Mouse (Mus musculus) thymus, postnatal 14 days (tissue): ENCODE data around the gene Trabd.

Experiments
- DNase-seq: peaks from one replicate; pipeline ENCODE4 v3.0.0; 2021

Gene Trabd

DNA sequence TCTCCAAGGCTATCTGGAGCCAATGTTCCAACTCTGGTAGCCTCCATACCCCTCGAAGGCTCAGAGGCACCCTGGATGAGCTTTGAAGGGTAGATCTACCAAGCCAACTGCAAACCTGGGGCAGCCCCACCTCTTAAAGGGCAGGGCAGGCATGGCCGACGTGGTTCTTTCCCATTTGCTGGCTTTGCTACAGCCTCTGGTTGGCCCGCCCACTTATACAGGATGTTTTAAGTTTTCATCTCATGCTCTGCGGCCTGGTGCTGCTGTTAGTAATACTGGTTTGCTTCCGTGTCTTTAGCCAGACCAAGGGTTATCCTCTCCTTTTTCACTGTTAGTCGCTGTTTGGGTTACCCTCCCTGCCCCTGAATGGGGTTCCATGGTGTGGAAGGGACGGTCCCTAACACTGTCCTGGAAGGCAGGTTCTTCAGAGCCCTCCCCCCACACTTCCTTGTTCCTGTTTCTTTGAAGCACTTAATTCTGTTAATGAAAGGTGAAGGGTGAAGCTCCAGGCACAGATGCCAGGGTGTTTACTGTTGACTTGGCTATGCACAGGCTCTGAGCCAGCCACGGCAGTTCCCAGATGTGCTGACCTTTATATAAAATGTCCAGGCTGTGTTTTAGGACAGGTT lies 3.4 kb downstream of the Trabd start:
- DNase-seq: peak; percentile 80

DNA sequence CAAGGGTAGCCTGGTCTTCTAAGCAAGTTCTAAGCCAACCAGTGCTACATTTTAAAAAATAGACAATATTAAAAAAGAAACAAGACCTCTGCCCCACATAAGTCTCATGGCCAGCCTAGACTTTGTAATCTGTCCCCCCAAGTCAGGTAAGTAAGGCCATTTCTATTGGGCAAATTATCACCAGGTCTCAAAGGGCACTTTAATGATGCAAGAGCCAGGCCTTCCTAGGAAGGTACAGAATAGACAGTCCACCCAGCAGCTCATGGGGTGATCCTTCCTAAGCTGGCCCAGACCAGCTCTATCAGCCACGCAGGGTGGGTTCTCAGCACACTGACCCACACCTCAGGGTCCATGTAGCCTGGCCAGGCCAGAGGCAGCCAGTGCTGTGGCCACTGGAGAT lies 9.0 kb downstream of the Trabd start:
- no peak for DNase-seq

DNA sequence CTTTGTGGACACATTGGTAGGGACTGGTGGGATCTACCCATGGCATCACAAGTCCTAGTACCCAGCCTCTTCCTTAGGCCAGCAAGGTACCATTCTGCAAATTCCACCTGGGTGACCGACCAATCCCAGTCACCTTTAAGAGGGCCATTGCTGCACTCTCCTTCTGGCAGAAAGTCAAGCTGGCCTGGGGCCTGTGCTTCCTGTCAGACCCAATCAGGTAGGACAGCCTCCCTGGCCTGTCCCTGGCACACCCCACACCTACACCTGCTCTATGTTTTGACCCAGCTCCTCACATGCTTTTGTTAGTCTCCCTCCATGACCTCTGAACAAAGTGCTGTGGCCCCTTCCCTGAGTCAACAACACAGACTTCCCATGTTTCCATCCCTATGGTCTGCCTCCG lies 9.9 kb downstream of the Trabd start:
- no peak for DNase-seq

DNA sequence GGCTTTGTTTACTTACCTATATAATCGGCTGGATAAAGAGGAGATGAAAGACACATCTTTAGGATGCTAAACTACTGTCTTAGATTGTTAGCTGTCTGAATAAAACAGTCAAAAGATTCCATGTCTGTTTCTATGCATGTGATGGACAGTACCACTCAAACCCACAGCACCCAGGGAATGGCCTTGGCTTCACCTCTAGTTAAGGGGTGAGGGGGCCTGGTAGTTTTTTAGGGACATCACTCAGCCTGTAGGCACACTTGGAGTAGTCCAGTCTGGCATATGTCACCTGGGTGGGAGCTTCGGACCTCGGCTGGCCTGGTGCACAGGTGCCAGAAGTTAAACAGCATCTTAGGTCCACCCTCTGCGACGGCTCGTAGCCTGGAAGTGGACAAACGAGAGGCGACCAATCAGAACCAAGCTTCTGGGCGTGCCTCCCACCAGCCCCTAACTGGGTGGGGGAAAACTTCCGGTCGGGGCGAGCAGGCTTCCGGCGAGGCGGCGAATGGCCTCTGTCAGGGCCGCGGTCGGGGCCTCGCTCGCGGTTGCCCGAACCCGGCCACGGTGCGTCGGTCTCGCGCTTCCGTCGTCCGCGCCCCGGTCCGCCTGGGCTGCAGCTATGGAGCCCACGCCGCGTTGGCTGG lies 13.8 kb downstream of the Trabd start, which contains the start of gene Selenoo:
Gene Selenoo, plus strand, starts transcription at position 478 of the 641 bp plus-strand sequence.
- peak; percentile 86 for DNase-seq

DNA sequence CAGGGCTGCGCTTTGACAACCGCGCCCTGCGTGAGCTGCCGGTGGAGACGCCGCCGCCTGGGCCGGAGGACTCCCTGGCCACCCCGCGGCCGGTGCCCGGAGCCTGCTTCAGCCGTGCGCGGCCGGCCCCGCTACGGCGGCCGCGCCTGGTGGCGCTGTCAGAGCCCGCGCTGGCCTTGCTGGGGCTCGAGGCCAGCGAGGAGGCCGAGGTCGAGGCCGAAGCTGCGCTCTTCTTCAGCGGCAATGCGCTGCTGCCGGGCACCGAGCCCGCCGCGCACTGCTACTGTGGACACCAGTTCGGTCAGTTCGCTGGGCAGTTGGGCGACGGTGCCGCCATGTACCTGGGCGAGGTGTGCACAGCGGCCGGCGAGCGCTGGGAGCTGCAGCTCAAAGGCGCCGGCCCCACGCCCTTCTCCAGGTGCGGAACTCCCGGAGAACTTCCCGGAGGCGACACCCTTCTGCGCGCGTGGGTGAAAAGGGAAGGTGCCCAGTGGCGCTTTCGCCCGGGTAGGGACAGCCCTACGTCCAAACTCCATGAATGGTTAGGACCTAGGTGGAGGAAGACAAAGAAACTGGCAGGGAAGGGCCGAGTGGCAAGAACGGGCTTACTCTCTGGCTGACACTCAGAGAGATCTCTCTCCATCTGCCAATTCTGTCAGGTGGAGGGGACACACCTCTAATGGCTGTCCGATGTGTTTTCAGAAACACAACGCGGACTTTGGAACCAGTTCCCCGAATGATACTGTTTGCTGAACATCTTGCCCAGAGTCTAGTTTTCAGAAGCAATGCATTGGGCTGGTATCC lies 14.5 kb downstream of the Trabd start:
- peak; percentile 39 for DNase-seq

DNA sequence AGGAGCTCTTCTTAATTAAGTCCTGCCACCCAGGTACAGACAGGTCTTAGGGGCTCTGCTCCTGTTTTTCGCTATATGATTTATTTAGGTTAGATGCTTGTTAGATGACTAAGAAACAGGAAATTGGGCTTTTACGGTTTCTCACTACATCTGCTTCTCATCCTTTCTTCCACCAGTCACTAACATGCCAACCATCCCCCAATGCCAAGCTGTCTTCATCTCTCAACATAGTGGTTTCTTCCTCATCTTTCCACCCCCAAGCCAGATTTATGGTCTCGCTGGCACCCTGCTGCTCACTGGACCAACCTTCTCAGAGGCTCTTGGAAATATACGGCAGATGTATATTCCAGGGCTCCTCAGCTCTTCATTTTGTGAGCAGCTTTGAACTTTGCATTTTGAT lies 15.7 kb downstream of the Trabd start:
- no peak for DNase-seq

DNA sequence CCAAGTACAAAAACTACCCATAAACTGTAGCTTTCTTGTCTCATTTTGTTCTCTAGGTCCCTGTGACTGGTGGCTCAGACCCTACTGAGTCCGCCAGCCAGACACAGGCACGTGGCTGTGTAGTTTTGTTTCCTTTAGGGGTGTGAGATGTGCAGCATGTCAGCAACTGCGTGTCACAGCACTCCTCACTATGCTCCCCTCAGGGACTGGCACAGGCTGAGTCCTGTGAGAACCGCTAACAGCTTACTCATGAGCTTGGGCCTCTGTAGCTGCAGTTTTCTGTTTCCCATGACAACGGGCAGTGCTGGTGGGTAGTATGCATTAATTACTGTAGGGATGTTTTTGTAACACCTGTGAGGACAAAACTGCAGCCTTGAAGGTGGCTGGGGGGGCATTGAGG lies 17.3 kb downstream of the Trabd start:
- no peak for DNase-seq

DNA sequence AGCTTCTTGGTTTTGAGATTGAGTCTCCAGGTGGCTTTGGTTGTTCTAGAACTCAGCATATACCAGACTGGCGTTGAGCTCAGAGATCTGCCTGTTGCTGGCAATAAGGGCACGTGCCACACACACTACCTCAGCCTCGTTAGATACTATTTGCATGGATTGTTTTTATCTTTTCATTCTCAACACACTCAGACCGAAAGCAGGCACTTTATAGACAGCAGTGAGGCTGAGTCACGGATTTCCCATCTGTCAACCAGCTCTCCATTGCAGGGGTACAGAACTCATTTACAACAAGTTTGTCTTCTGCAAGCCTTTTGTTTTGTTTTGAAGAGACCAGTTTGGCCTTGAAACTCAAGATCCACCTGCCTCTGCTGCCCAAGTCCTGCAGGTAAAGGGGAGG lies 22.5 kb downstream of the Trabd start:
- no peak for DNase-seq

DNA sequence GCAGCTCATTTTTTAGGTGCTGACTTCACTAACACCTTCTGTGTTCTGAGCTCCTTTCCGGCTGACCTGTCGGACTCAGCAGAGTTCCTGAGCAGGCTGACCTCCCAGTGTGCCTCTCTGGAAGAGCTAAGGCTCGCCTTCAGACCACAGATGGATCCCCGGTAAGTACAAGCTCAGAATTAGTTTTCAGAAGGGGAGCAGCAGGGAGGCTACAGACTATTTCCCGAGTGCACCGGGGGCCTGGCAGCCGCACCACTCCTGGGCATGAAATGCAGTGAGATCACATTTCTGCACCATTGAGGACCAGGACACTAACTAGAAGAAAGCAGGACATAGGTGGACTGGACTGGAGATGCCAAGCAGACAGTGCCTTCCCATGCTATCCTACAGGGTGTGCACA lies 23.7 kb downstream of the Trabd start:
- DNase-seq: no peak

DNA sequence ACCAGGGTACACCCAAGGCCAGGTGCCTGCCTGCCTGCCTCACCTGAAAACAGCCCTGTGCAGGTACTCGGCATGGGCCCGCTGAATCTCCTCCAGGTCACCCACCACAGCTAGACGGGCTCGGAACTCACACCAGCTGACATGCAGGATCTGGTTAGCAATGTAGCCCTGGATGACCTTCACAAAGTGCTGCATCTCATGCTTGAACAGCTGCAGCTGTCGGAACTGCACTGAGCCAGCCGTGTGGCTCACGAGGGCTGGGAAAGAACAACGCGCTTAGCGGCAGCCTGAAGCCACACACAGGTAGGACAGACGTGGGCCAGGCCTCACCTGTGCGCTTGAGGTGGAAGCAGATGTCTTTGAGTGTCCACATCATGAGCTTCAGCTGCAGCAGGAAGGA lies 25.9 kb downstream of the Trabd start:
- no peak for DNase-seq

DNA sequence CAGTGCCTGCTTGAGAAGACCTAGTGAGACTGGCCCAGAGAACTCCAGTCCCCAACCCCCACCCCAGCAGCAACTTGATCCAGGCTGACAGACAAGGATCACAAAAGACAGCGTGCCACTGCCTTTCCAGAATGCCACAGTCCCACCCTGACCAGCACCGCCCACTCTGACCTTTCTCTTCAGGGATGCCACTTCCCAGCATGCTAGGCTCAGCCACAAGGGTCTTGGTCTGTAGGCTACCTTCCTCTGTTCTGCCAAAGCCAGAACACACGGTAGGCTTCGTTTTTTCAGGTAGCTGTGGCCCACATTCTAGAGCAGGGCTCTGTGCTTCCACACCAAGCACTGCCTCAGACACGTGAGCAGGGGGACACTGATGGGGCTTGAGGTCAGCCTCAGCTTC lies 27.7 kb downstream of the Trabd start:
- DNase-seq: no peak

DNA sequence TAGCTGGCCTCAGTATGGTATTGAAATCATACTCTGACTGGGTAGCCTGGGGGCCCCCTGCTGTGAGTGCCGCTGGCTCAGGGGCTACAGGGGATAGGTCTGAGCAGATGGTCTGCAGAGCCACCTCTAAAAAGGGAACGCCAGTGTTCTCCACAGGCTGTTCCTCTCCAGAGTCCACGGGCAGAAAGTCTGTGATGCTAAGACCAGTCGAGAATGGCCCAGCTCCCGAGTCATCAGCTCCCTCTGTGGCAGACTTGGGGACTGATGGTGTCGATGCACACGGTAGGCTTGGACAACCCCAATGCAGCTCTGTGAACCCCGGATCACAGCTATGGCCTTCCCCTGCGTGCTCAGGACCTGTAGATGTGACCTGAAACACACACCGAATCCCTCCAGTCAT lies 29.0 kb downstream of the Trabd start:
- no peak for DNase-seq

DNA sequence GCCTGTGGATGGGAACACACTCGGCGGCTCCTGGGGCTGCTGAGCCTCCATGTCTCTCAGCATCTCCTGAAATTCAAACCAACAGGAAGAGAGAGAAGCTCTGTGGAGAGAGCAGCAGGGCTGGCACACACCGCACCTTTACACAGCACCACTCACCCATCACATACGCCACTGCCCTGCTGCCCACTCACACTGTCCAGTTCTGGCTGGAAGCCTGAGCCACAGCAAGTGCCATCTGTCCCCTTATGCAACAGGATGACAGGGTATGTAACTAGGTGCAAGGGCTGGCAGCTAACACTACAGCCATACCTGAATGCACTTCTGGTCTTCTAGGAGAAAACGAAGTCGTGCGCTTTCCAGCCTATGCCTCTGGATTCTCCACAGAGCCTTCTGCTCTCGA lies 29.5 kb downstream of the Trabd start:
- no peak for DNase-seq

DNA sequence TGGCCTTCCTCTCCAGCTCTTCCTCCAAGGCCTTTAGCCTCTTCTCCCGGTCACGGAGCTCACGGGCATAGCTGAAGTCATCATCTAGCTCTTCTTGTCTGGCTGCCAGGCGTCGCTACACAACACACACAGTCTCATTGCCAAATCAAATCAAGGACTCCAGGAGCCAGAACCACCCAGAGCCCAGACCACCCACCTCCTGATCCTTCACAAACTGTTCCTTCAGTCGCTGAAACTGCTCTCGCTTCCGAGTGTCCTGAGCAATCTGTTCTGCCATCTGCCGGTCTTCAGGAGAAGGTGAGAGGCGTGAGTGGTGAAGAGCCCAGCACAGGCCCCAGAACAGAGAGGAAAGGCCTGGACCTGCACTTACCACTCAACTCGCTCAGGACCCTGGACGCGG lies 31.1 kb downstream of the Trabd start:
- no peak for DNase-seq

DNA sequence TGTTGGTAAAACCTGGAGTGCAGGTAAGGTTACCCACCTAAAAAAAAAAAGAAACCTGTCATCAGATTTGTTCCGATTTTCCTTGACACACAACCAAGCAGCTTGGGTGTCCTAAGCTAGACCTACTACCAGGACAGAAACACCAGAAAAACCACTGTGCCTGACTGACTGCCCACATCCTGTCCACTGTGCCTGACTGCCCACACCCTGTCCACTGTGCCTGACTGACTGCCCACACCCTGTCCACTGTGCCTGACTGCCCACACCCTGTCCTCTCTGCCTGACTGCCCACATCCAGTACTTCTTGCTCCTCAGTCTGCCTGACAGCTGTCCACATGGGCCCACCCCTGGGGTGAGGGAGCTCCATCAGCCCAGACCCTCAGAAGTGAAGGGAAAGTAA lies 32.1 kb downstream of the Trabd start:
- DNase-seq: no peak

DNA sequence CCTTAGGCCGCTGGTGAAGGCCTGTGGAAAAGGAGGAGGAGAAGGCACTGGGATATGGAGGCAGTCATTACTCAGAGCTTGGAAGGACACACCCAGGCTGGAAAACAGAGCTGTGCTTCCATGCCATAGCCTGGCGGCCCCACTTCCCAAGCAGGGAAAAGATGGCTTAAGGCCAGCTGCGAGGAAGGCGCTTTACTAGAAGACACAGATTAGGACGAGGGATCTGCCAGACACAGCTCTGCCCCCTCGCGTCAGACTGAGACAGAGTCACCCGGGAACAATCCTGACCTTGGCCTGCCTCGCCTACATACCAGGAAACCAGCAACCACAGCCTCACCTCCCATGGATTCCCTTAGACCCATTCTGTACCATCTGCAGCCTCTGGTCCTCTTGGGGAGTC lies 35.2 kb downstream of the Trabd start:
- DNase-seq: no peak

DNA sequence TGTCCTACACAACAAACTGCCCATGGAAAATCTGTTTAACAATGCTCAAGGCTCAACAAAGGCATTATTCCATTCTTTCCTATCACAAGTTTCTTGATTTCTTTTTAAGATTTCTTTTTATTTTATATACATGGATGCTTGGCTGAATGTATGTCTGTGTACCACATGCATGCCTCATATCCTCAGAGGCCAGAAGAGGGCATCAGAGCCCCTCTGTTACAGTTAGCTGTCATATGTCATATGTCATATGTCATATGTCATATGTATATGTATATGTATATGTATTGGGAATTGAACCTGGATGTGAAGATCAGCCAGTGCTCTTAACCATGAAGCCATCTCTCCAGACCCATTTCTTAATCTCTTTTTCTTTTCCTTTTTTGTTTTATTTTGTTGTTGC lies 43.1 kb downstream of the Trabd start:
- DNase-seq: peak; percentile 39

DNA sequence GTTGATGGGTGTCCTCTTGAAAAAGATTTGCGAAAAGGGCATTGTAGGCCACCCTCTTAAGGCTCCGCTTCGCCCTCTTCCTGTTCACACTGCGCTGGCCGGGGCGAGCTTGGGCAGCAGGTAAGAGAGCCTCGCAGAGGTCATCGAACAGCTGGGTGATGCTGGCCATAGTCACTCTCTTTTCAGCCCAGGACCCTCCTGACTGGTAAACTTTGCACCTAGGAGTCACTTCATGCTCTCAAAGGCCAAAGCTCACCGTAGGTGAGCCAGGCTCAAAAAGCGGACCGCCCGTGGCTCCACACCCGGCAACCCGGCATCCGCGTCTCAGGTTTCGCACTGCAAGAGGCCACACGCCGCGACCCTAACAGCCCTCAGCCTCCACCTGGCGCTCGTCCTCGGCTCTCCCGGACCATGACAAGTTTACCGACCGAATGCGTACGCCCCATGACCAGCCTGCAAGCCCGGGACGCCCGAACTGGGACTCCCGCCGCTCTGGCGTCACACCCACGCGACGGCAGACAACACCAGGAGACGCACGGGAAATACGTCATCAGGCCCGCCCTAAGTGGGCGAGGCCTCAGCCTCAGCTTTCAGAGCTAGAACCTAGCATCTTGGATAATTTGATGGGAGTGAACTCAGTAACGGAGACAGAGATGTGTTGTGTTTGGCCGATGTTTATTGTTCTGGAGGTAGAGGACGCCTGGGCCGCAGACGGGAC lies 47.9 kb downstream of the Trabd start, which contains the start of gene Tubgcp6:
Gene Tubgcp6, minus strand, starts transcription at position 464 of the 718 bp plus-strand sequence.
- DNase-seq: peak; percentile 95

DNA sequence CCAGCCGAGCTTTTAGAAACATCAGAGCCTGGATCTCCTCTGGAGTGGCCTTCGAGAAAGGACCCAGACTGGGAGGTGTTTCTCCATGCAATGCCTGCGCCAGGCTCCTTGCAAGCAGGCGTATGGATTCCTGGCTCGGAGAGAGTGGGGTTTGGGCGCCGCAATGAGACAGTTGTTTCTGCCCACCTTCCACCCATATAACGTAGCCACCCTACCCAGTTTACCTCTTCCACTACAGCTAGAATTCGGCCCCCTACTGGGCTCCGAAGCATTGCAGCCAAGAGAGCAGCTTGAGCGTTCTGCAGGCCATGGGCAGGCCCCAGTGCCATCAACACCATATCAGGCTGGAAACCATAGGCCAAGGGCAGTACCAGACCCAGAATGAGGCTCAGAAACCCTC lies 48.7 kb downstream of the Trabd start:
- peak; percentile 67 for DNase-seq

DNA sequence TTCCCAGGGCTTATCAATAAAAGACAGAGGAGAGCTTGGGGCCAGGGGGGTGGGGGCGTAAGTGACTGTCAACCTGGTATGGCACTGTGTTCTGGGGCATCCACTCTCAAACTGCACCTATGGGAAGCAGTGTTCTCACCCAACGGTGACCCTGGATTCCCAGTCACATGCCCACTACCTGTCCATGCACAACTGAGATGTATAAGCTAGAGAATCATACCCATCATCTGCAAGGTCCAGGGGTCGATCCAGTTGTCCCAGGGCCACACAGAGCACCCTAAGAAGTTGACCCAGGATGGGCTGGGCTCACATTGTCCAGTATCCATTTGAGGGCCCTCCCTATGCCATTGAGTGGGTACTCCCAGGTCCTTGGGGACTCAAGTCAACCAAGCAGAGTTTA lies 49.4 kb downstream of the Trabd start:
- no peak for DNase-seq

DNA sequence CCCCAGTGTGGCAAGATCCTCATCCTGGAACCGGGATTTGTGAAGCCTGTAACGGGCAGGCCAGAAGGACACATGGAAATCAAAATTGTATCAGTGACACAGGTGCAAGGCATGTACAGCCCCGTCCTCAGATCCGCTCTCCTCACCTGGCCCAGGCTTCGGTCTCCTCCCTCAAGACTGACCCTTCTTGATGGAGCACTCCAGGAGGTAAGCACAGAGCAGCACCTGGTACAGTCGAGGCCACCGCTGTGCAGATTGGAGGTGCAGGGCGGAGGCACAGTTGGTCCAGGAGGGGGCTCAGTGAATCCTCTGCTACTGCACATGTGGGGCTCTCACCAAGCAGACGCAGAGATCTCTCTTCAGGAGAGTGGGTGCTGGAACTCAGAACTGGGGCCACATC lies 50.4 kb downstream of the Trabd start:
- no peak for DNase-seq

DNA sequence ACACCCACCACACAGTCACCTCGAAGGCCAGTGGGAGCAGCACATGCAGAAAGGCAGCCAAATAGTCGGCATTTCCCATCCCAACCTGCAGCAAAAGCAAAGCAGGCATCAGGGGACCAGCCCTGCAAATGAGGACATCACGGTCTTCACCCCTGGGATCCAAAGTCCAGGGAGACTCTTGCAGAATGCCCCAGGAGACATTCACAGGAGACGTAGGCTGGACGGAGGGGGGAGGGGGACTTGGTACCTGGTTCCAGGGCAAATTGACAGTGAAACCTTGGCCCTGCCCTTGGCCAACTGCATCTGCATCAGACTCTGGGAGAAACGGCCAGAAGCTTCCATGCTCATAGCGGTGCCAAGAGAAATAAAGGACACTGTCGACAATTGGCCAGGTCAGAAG lies 51.7 kb downstream of the Trabd start:
- DNase-seq: no peak

DNA sequence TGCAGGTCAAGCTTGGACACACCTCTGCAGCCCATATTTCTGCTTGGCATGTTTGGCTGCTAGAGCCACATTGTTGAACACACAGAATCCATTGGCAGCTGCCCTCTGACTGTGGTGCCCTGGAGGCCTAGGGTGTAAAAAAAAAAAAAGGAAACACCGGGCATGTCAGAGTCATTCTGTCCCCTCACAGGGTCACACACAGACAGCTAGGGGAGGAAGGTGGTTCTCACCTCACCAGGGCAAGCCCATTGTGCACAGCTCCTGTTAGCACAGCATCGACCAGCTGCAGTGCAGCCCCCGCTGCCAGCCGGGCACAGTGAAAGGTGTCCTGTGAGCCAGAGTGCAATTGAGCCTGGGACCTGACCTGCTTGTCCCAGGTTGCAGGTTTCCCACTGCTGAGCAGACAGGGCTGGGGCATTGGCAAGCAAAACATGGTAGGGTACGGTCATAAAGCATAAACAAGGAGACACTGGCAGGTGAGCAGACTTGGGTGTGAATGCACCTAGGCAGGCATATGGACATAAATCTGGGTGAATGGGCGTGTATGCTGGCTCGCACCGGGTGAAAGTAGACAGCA lies 52.5 kb downstream of the Trabd start:
- DNase-seq: no peak
